Comparison of ENCODE assay signal across 21 mouse cellular contexts in genomic region chr1:47104055-47104454, GRCm38 (mm10).
DNase-seq lines count a peak whose midpoint lies in the region; ATAC-seq and TF ChIP-seq lines count a peak whose summit lies in the region.
"Had no signal": no experiment of that assay in that cellular context is flagged by ENCODE, and none has a peak within 500 bp of the region (broad histone marks: within the 10 kb centered on the region; RNA-seq: fewer than 3 reads in every experiment).

No protein-coding gene starts in this region.

- H3K9me3 ChIP-seq in forebrain, embryonic 11.5 days (ENCODE audit: control insufficient read depth, low read length): no peaks in the 10 kb centered on the region
- no peaks in the 10 kb centered on the region for H3K9me3 ChIP-seq in forebrain, postnatal 0 days (ENCODE audit: low read length)
- H3K9me3 ChIP-seq in forebrain, embryonic 14.5 days (replicated peaks; ENCODE audit: control insufficient read depth, low read length): no peaks in the 10 kb centered on the region
- H3K9me3 ChIP-seq: G1E; hindbrain, embryonic 12.5 days; hindbrain, embryonic 15.5 days had no signal

- DNase-seq in forebrain, embryonic 11.5 days (ENCODE audit: low spot score): no peak
- DNase-seq in forebrain, postnatal 0 days: no peak
- peak; percentile 2 for DNase-seq in retina, postnatal 1 day
- DNase-seq in retina, embryonic 14.5 days (ENCODE audit: low spot score): no peak
- peak; percentile 24 for DNase-seq in forebrain, embryonic 14.5 days (ENCODE audit: low spot score)
- DNase-seq in testis, postnatal 14 days (ENCODE audit: low spot score): no peak
- DNase-seq in adrenal gland, postnatal 36 days: no peak
- DNase-seq: adrenal gland, postnatal 10 days; B cell, adult 2 months; cerebellum, adult 18-20 months; cerebellum, adult 9-10 months; cerebellum, postnatal 14 days; gastrocnemius, postnatal 14 days; heart, adult 11 months had no signal

- no peak overlapping the region for H3K9ac ChIP-seq in forebrain, embryonic 11.5 days (ENCODE audit: low read length)
- H3K9ac ChIP-seq in forebrain, postnatal 0 days: no peak overlapping the region
- no peak overlapping the region for H3K9ac ChIP-seq in forebrain, embryonic 14.5 days (ENCODE audit: low read length)
- H3K9ac ChIP-seq: hindbrain, embryonic 12.5 days; hindbrain, embryonic 15.5 days had no signal

- H3K27me3 ChIP-seq in forebrain, embryonic 11.5 days (ENCODE audit: control insufficient read depth, insufficient read depth, low read length): no peaks in the 10 kb centered on the region
- no peaks in the 10 kb centered on the region for H3K27me3 ChIP-seq in forebrain, postnatal 0 days (ENCODE audit: insufficient read depth, low read length)
- no peaks in the 10 kb centered on the region for H3K27me3 ChIP-seq in forebrain, embryonic 14.5 days (replicated peaks; ENCODE audit: control insufficient read depth, insufficient read depth, low read length)
- H3K27me3 ChIP-seq: CH12.LX; hindbrain, embryonic 12.5 days; hindbrain, embryonic 15.5 days had no signal

- H3K4me3 ChIP-seq in forebrain, embryonic 11.5 days (ENCODE audit: low read depth, low read length): no peak overlapping the region
- no peak overlapping the region for H3K4me3 ChIP-seq in forebrain, postnatal 0 days (ENCODE audit: low read depth, low read length)
- no peak overlapping the region for H3K4me3 ChIP-seq in forebrain, embryonic 14.5 days (ENCODE audit: low read depth, low read length)
- H3K4me3 ChIP-seq: hindbrain, embryonic 12.5 days; hindbrain, embryonic 15.5 days had no signal

- TF ChIP-seq CTCF in forebrain, postnatal 0 days (IDR thresholded peaks at IDR 0.05; ENCODE audit: low read depth): no peak

- H3K4me1 ChIP-seq in forebrain, embryonic 11.5 days (replicated peaks; ENCODE audit: control insufficient read depth, insufficient read depth, low read length): peaks cover 2% of the 10 kb centered on the region; the same call in 1 of the 2 replicates
- H3K4me1 ChIP-seq in forebrain, postnatal 0 days (ENCODE audit: insufficient read depth): 0 out of 2 replicates have a peak, but pooled peaks cover 9% of the 10 kb centered on the region
- H3K4me1 ChIP-seq in forebrain, embryonic 14.5 days (ENCODE audit: control insufficient read depth, insufficient read depth, low read length): peaks cover 5% of the 10 kb centered on the region; the same call in 1 of the 2 replicates
- H3K4me1 ChIP-seq: hindbrain, embryonic 12.5 days; hindbrain, embryonic 15.5 days had no signal

- H3K27ac ChIP-seq in forebrain, embryonic 11.5 days (ENCODE audit: low read depth, low read length): no peak overlapping the region
- H3K27ac ChIP-seq in forebrain, postnatal 0 days (ENCODE audit: low read depth, low read length): no peak overlapping the region
- H3K27ac ChIP-seq in forebrain, embryonic 14.5 days (ENCODE audit: low read depth, low read length): no peak overlapping the region
- H3K27ac ChIP-seq: hindbrain, embryonic 12.5 days; hindbrain, embryonic 15.5 days had no signal

- peak; percentile 79 for ATAC-seq in forebrain, embryonic 11.5 days (replicated peaks; ENCODE audit: low FRiP score)
- ATAC-seq in forebrain, postnatal 0 days: no peak
- peak; percentile 75 for ATAC-seq in forebrain, embryonic 14.5 days
- ATAC-seq: intestine, postnatal 0 days; Patski had no signal

- WGBS in forebrain, embryonic 11.5 days: 53% methylated on average over 4 of the region's 4 CpGs
- WGBS in forebrain, postnatal 0 days: 27% methylated on average over 4 of the region's 4 CpGs
- 22% methylated on average over 4 of the region's 4 CpGs for WGBS in forebrain, embryonic 14.5 days

- no peak overlapping the region for H3K4me2 ChIP-seq in forebrain, embryonic 11.5 days (ENCODE audit: low read depth, low read length, severe bottlenecking)
- no peak overlapping the region for H3K4me2 ChIP-seq in forebrain, postnatal 0 days (ENCODE audit: low read depth)
- 0 out of 2 replicates have a peak overlapping the region, but pooled peaks have one; percentile 20 for H3K4me2 ChIP-seq in forebrain, embryonic 14.5 days (ENCODE audit: low read length)
- H3K4me2 ChIP-seq: heart, embryonic 11.5 days; hindbrain, embryonic 12.5 days; hindbrain, embryonic 15.5 days had no signal

- no peaks in the 10 kb centered on the region for H3K36me3 ChIP-seq in forebrain, embryonic 11.5 days (ENCODE audit: control insufficient read depth, insufficient read depth, low read length)
- H3K36me3 ChIP-seq in forebrain, postnatal 0 days (ENCODE audit: insufficient read depth): no peaks in the 10 kb centered on the region
- no peaks in the 10 kb centered on the region for H3K36me3 ChIP-seq in forebrain, embryonic 14.5 days (ENCODE audit: control insufficient read depth, insufficient read depth, low read length)
- H3K36me3 ChIP-seq: G1E; hindbrain, embryonic 12.5 days; hindbrain, embryonic 15.5 days had no signal

Comparison
In these comparisons a context has a peak if more than half of its experiments do, and no peak if none do; other contexts are left out.
1. DNase-seq: peak in retina, postnatal 1 day (single experiment) and forebrain, embryonic 14.5 days (single experiment); none in forebrain, embryonic 11.5 days (single experiment), forebrain, postnatal 0 days (single experiment), retina, embryonic 14.5 days (single experiment), testis, postnatal 14 days (single experiment) and adrenal gland, postnatal 36 days (0 of 2).